Mouse (Mus musculus) NIH3T3 (cell line): Measurements from ENCODE around the gene Zbtb40.

Experiments
- DNase-seq: peaks from one replicate; pipeline ENCODE4 v3.0.0-alpha.2; 2012; ENCODE audit warnings: low read depth

The Zbtb40 gene

GRCm38 (mm10) chr4:137048550-137049032 is at the start of gene Zbtb40:
TSS of gene Zbtb40 (minus strand) at chr4:137048801.
- peak; percentile 97 for DNase-seq

GRCm38 (mm10) chr4:137097984-137098327 is 49.4 kb upstream of the Zbtb40 start:
- DNase-seq, result no peak

GRCm38 (mm10) chr4:137097246-137097983 is 48.8 kb upstream of the Zbtb40 start:
- no peak for DNase-seq

- DNase-seq, result no peak
These were observed 47.8 kb upstream of the Zbtb40 start for GRCm38 (mm10) chr4:137096353-137096752.

- DNase-seq, result peak; percentile 81
These were observed 36.6 kb upstream of the Zbtb40 start for GRCm38 (mm10) chr4:137085083-137085810.

- peak; percentile 41 for DNase-seq
These were observed 34.3 kb upstream of the Zbtb40 start for GRCm38 (mm10) chr4:137082866-137083265.

- DNase-seq, result no peak
These were observed 32.8 kb upstream of the Zbtb40 start for GRCm38 (mm10) chr4:137081401-137081800.

GRCm38 (mm10) chr4:137077216-137077615 is 28.6 kb upstream of the Zbtb40 start:
- DNase-seq, result no peak

GRCm38 (mm10) chr4:137071204-137071603 is 22.6 kb upstream of the Zbtb40 start:
- DNase-seq, result no peak

GRCm38 (mm10) chr4:137068491-137068890 is 19.9 kb upstream of the Zbtb40 start:
- DNase-seq, result no peak

- DNase-seq, result no peak
These were observed 17.2 kb upstream of the Zbtb40 start for GRCm38 (mm10) chr4:137065846-137066245.

- no peak for DNase-seq
These were observed 6.3 kb upstream of the Zbtb40 start for GRCm38 (mm10) chr4:137054932-137055331.

GRCm38 (mm10) chr4:137053810-137054209 is 5.2 kb upstream of the Zbtb40 start:
- DNase-seq, result no peak

- DNase-seq, result peak; percentile 31
These were observed 606 bp downstream of the Zbtb40 start for GRCm38 (mm10) chr4:137047840-137048549.

- DNase-seq, result no peak
These were observed 2.5 kb downstream of the Zbtb40 start for GRCm38 (mm10) chr4:137046110-137046509.

- DNase-seq, result no peak
These were observed 4.1 kb downstream of the Zbtb40 start for GRCm38 (mm10) chr4:137044516-137044915.

GRCm38 (mm10) chr4:137043799-137044198 is 4.8 kb downstream of the Zbtb40 start:
- no peak for DNase-seq

GRCm38 (mm10) chr4:137042039-137042438 is 6.6 kb downstream of the Zbtb40 start:
- no peak for DNase-seq

GRCm38 (mm10) chr4:137041161-137041621 is 7.4 kb downstream of the Zbtb40 start:
- DNase-seq, result no peak

GRCm38 (mm10) chr4:137039441-137039840 is 9.2 kb downstream of the Zbtb40 start:
- no peak for DNase-seq

GRCm38 (mm10) chr4:137038501-137038900 is 10.1 kb downstream of the Zbtb40 start:
- peak; percentile 8 for DNase-seq

GRCm38 (mm10) chr4:137038096-137038495 is 10.5 kb downstream of the Zbtb40 start:
- no peak for DNase-seq
